Mouse (Mus musculus): ENCODE results near the gene Susd1.

DNA sequence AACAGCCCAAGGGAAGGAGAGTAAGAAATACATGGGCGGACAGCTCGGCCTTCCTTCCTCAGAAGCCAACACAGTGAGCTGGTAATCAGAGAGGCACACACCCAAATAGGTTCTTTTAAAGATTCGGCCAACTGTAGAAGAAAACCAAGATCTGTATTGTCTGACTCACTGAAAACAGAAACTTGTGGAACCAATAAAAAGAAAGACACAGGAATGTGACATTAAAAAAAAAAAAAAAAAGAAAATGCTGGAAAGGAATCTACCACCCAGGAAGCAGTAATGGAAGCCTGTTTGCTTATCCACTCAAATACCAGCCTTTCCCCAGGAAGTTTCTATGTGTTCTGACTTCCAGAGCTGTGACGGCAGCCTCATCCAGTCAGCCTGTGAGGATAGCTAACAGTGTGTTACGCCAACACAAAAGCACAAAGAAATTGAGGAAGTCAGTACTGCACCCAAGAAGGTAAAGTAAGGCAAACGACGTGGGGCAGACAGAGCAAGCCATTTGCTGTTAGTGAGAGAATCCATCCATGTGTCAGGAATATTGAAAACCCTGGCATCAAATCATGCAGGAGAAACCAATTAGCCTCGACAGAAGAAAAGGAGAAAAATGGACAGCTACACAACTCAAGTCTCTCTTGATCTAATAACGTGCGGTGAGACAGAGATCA is 64.0 kb downstream of the Susd1 start:
- TF ChIP-seq POLR2A (IDR thresholded peaks at IDR 0.05; ENCODE audit: insufficient read depth, low read length) (no peak), CTCF (IDR thresholded peaks at IDR 0.05; ENCODE audit: low read depth, low read length) (no peak), EP300 (IDR thresholded peaks at IDR 0.05; ENCODE audit: insufficient read depth, low read depth, low read length) (no peak)
